Comparison of ENCODE assay signal across 23 mouse cellular contexts in genomic region chr19:6631817-6632216, GRCm38 (mm10).
DNase-seq lines count a peak whose midpoint lies in the region; ATAC-seq and TF ChIP-seq lines count a peak whose summit lies in the region.
"Had no signal": no experiment of that assay in that cellular context is flagged by ENCODE, and none has a peak within 500 bp of the region (broad histone marks: within the 10 kb centered on the region; RNA-seq: fewer than 3 reads in every experiment).

No protein-coding gene starts in this region.

- H3K4me3 ChIP-seq in stomach, postnatal 0 days (ENCODE audit: low read depth, low read length) = no peak overlapping the region
- H3K4me3 ChIP-seq in midbrain, embryonic 14.5 days (replicated peaks; ENCODE audit: low read depth, low read length) = no peak overlapping the region
- H3K4me3 ChIP-seq: embryonic facial prominence, embryonic 10.5 days; embryonic facial prominence, embryonic 12.5 days; forebrain, embryonic 13.5 days; forebrain, embryonic 15.5 days had no signal

- H3K9me3 ChIP-seq in stomach, postnatal 0 days (ENCODE audit: control insufficient read depth, low read length) = no peaks in the 10 kb centered on the region
- no peaks in the 10 kb centered on the region for H3K9me3 ChIP-seq in midbrain, embryonic 14.5 days (ENCODE audit: control insufficient read depth, low read length)
- H3K9me3 ChIP-seq: embryonic facial prominence, embryonic 10.5 days; embryonic facial prominence, embryonic 12.5 days; forebrain, embryonic 13.5 days; forebrain, embryonic 15.5 days; G1E had no signal

- H3K4me2 ChIP-seq in stomach, postnatal 0 days (replicated peaks; ENCODE audit: low read depth) = no peak overlapping the region
- H3K4me2 ChIP-seq in midbrain, embryonic 14.5 days (ENCODE audit: low read length) = no peak overlapping the region
- H3K4me2 ChIP-seq: embryonic facial prominence, embryonic 12.5 days; forebrain, embryonic 13.5 days; forebrain, embryonic 15.5 days had no signal

- no peak for TF ChIP-seq CTCF in stomach, postnatal 0 days (IDR thresholded peaks at IDR 0.05; ENCODE audit: low read depth)

- no peak overlapping the region for H3K27ac ChIP-seq in stomach, postnatal 0 days (replicated peaks)
- H3K27ac ChIP-seq in midbrain, embryonic 14.5 days (replicated peaks; ENCODE audit: low read depth, low read length) = no peak overlapping the region
- H3K27ac ChIP-seq: embryonic facial prominence, embryonic 10.5 days; embryonic facial prominence, embryonic 12.5 days; forebrain, embryonic 13.5 days; forebrain, embryonic 15.5 days had no signal

- no peaks in the 10 kb centered on the region for H3K4me1 ChIP-seq in stomach, postnatal 0 days (replicated peaks; ENCODE audit: control insufficient read depth, insufficient read depth)
- H3K4me1 ChIP-seq in midbrain, embryonic 14.5 days (ENCODE audit: control insufficient read depth, insufficient read depth, low read length) = no peaks in the 10 kb centered on the region
- H3K4me1 ChIP-seq: embryonic facial prominence, embryonic 12.5 days had no signal

- 69% methylated on average over 5 of the region's 5 CpGs for WGBS in stomach, postnatal 0 days
- 85% methylated on average over 5 of the region's 5 CpGs for WGBS in midbrain, embryonic 14.5 days

- no peak for TF ChIP-seq EP300 in stomach, postnatal 0 days (optimal IDR thresholded peaks at IDR 0.05)

- H3K36me3 ChIP-seq in stomach, postnatal 0 days (ENCODE audit: control insufficient read depth, insufficient read depth, low read length) = no peaks in the 10 kb centered on the region
- H3K36me3 ChIP-seq in midbrain, embryonic 14.5 days (ENCODE audit: control insufficient read depth, insufficient read depth, low read length) = no peaks in the 10 kb centered on the region
- H3K36me3 ChIP-seq: embryonic facial prominence, embryonic 10.5 days; embryonic facial prominence, embryonic 12.5 days; forebrain, embryonic 15.5 days; G1E had no signal

- H3K9ac ChIP-seq in stomach, postnatal 0 days (ENCODE audit: low read length) = no peak overlapping the region
- H3K9ac ChIP-seq in midbrain, embryonic 14.5 days (replicated peaks; ENCODE audit: low read length) = no peak overlapping the region
- H3K9ac ChIP-seq: embryonic facial prominence, embryonic 12.5 days; forebrain, embryonic 13.5 days; forebrain, embryonic 15.5 days; forebrain, postnatal 0 days had no signal

- DNase-seq in 3134 (ENCODE audit: extremely low read depth, insufficient read length, low spot score) = peak; percentile 61
- peak; percentile 50 for DNase-seq in 3T3-L1 (ENCODE audit: low read depth, low spot score)
- DNase-seq in NIH3T3 (ENCODE audit: low read depth) = peak; percentile 38
- DNase-seq in stomach, postnatal 0 days (ENCODE audit: low spot score) = no peak
- no peak for DNase-seq in midbrain, embryonic 14.5 days
- no peak for DNase-seq in T-cell, adult 2 months (ENCODE audit: low spot score)
- DNase-seq: adrenal gland, adult 8-10 months; adrenal gland, postnatal 14 days; B cell, adult 2 months; cerebellum, adult 11 months; cerebellum, adult 18-20 months; cerebellum, adult 8-10 months; cerebellum, adult 9-11 months; cerebellum, postnatal 25 days; forebrain, postnatal 0 days had no signal

- H3K27me3 ChIP-seq in stomach, postnatal 0 days (ENCODE audit: control insufficient read depth, insufficient read depth, low read length) = no peaks in the 10 kb centered on the region
- H3K27me3 ChIP-seq in midbrain, embryonic 14.5 days (ENCODE audit: control insufficient read depth, insufficient read depth, low read length) = no peaks in the 10 kb centered on the region
- H3K27me3 ChIP-seq: embryonic facial prominence, embryonic 12.5 days; forebrain, embryonic 13.5 days; forebrain, embryonic 15.5 days had no signal

- ATAC-seq in stomach, postnatal 0 days (ENCODE audit: low FRiP score, low TSS enrichment) = peak; percentile 53
- no peak for ATAC-seq in midbrain, embryonic 14.5 days (ENCODE audit: low FRiP score, low TSS enrichment)
- no peak for ATAC-seq in monocyte, adult 5-6 weeks (replicated peaks; ENCODE audit: insufficient number of reproducible peaks, low FRiP score, low TSS enrichment, poor library complexity, severe bottlenecking)
- ATAC-seq: activated CD4-positive, CD25-positive, alpha-beta regulatory T cell, adult 4 months; CD4-positive, CD25-positive, alpha-beta regulatory T cell, adult 4 months; forebrain, embryonic 13.5 days; forebrain, embryonic 15.5 days; forebrain, postnatal 0 days had no signal

Comparison
In these comparisons a context has a peak if more than half of its experiments do, and no peak if none do; other contexts are left out.
1. DNase-seq: peak in 3134 (single experiment), 3T3-L1 (single experiment) and NIH3T3 (single experiment); none in stomach, postnatal 0 days (single experiment), midbrain, embryonic 14.5 days (single experiment) and T-cell, adult 2 months (single experiment).